Mouse (Mus musculus) spleen, adult 2 months (tissue): ENCODE measurements around the gene Gm26920.

ENCODE experiments used
- CTCF ChIP-seq: fragments of 200-500 bp; IDR thresholded peaks from 2 replicates; pipeline ENCODE4 v1.5.1; 2011; ENCODE audit warnings: mild to moderate bottlenecking, inconsistent platforms; ENCODE audit not compliant: insufficient read depth, insufficient read length, insufficient replicate concordance; ENCODE audit errors: extremely low read depth
- POLR2A ChIP-seq: fragments of 200-500 bp; IDR thresholded peaks from 2 replicates; pipeline ENCODE4 v1.6.1; 2011; ENCODE audit warnings: low read depth, low read length, inconsistent platforms

- TF ChIP-seq CTCF (no peak), POLR2A (no peak)
Measured at GRCm38 (mm10) chr7:30010551-30011195, 79.5 kb downstream of the Gm26920 start.
